In genomic region chr7:62463878-62464755, GRCm38 (mm10) we compare ENCODE assay signal across 8 mouse cellular contexts. TPM values are rescaled to one million over a fixed set of nuclear protein-coding genes. Genes with fewer than 3 reads are reported as not detected.
DNase-seq lines count a peak whose midpoint lies in the region; ATAC-seq lines count a peak whose summit lies in the region.

Gene Peg12 (minus strand): TSS chr7:62464510.

- 24% methylated on average over 77 of the region's 82 CpGs for WGBS in hindbrain, embryonic 14.5 days

- 0 out of 2 replicates have a peak, but pooled peaks cover 4% of the 10 kb centered on the region for H3K9me3 ChIP-seq in hindbrain, embryonic 14.5 days (ENCODE audit: control insufficient read depth, low read length)
- H3K9me3 ChIP-seq in megakaryocyte, embryonic 14.5 days = peaks cover 8% of the 10 kb centered on the region; the same call in 1 of the 2 replicates

- peak; percentile 75 for ATAC-seq in hindbrain, embryonic 14.5 days (ENCODE audit: low FRiP score)
- no peak for ATAC-seq in inflammation-experienced regulatory T-cells, adult 6 months

- peak within 1 kb of the TSS; percentile 74 for H3K27ac ChIP-seq in hindbrain, embryonic 14.5 days

- peak within 1 kb of the TSS; percentile 60 for H3K4me3 ChIP-seq in hindbrain, embryonic 14.5 days (replicated peaks; ENCODE audit: low read length)
- peak within 1 kb of the TSS; percentile 94 for H3K4me3 ChIP-seq in megakaryocyte, embryonic 14.5 days (replicated peaks)

- peak within 1 kb of the TSS; percentile 73 for H3K4me2 ChIP-seq in hindbrain, embryonic 14.5 days (replicated peaks)

- H3K4me1 ChIP-seq in hindbrain, embryonic 14.5 days (replicated peaks; ENCODE audit: control insufficient read depth, insufficient read depth, low read length) = no peaks in the 10 kb centered on the region
- peaks cover 14% of the 10 kb centered on the region for H3K4me1 ChIP-seq in megakaryocyte, embryonic 14.5 days

- DNase-seq in ZHBTc4 (ENCODE audit: low read depth, low spot score) = peak; percentile 83
- peak; percentile 9 for DNase-seq in cerebellum, adult 9-11 months
- DNase-seq in frontal cortex, postnatal 36 days (ENCODE audit: low spot score in 2 of 2) = peak; percentile 3 to 11
- peak; percentile 54 for DNase-seq in hindbrain, embryonic 14.5 days (ENCODE audit: low spot score)
- peak; percentile 15 to 75 for DNase-seq in left cerebral cortex, postnatal 10 days (ENCODE audit: extremely low spot score in 1 of 2, low spot score in 2 of 2)
- peak; percentile 25 for DNase-seq in right cerebral cortex, postnatal 25 days

- H3K9ac ChIP-seq in hindbrain, embryonic 14.5 days = peak within 1 kb of the TSS; percentile 67

- no peaks in the 10 kb centered on the region for H3K36me3 ChIP-seq in hindbrain, embryonic 14.5 days (replicated peaks; ENCODE audit: control insufficient read depth, insufficient read depth)
- H3K36me3 ChIP-seq in megakaryocyte, embryonic 14.5 days (replicated peaks; ENCODE audit: low read length) = no peaks in the 10 kb centered on the region

- intact Hi-C loops in left cerebral cortex, postnatal 10 days (cut with DNase I) = no loop called here

- H3K27me3 ChIP-seq in hindbrain, embryonic 14.5 days (ENCODE audit: control insufficient read depth, insufficient read depth, low read length) = no peaks in the 10 kb centered on the region
- H3K27me3 ChIP-seq in megakaryocyte, embryonic 14.5 days (replicated peaks) = peaks cover 10% of the 10 kb centered on the region

RNA-seq across cellular contexts. Expression of gene Peg12, which starts in this region (rescaled TPM):
- 9.4 and 10.0 TPM in 2 replicates for polyA plus RNA-seq in hindbrain, embryonic 14.5 days (2014; fragmentation: Nextera tagmentation; extraction: Ambion mirVana)
- 1 to 10 TPM; 1.2 TPM for total RNA-seq in left cerebral cortex, postnatal 10 days (2021)
- 2.7 and 4.9 TPM in 2 replicates for polyA plus RNA-seq in megakaryocyte, embryonic 14.5 days (2012; ENCODE audit: insufficient read depth, low replicate concordance)
- polyA plus RNA-seq in inflammation-experienced regulatory T-cells, adult 6 months (2017; shearing (Covaris generic)) = not detected

Comparison
In these comparisons a context has a peak if more than half of its experiments do, and no peak if none do; other contexts are left out.
1. DNase-seq: peak in every context shown above with its lines; median percentile 83 in ZHBTc4; 54 in hindbrain, embryonic 14.5 days; 45 in left cerebral cortex, postnatal 10 days; 25 in right cerebral cortex, postnatal 25 days; 9 in cerebellum, adult 9-11 months; 7 in frontal cortex, postnatal 36 days.